Mouse (Mus musculus) stomach, postnatal 0 days (tissue): ENCODE data around the gene Mtln. TPM values are rescaled to one million over a fixed set of nuclear protein-coding genes. Genes with fewer than 3 reads are reported as not detected.
A peak's percentile ranks its signal among the peaks of the same experiment; 100 is the strongest.

ENCODE experiments used
- ATAC-seq: fragments of 200-750 bp; cut with Nextera tagmentation; 2 replicates; pipeline ENCODE4 v1.8.0; 2017; ENCODE audit not compliant: low FRiP score, low TSS enrichment
- DNase-seq: peaks from one replicate; pipeline ENCODE4 v3.0.0-alpha.2; 2016; ENCODE audit warnings: low spot score
- H3K27ac ChIP-seq: fragments of 300-500 bp; sonication (generic); replicated peaks from 2 replicates; pipeline ENCODE4 v1.5.1; 2014; ENCODE audit warnings: mild to moderate bottlenecking, control low read depth
- H3K27me3 ChIP-seq: fragments of 300-500 bp; sonication (generic); 2 replicates; pipeline ENCODE4 v1.6.1; 2014; ENCODE audit warnings: low read length; ENCODE audit not compliant: control insufficient read depth, insufficient read depth
- H3K36me3 ChIP-seq: fragments of 300-500 bp; sonication (generic); 2 replicates; pipeline ENCODE4 v1.6.1; 2014; ENCODE audit warnings: low read length, mixed read lengths; ENCODE audit not compliant: control insufficient read depth, insufficient read depth
- H3K4me1 ChIP-seq: fragments of 300-500 bp; sonication (generic); replicated peaks from 2 replicates; pipeline ENCODE4 v1.6.1; 2014; ENCODE audit warnings: antibody characterized with exemption; ENCODE audit not compliant: control insufficient read depth, insufficient read depth
- H3K4me2 ChIP-seq: fragments of 300-500 bp; sonication (generic); replicated peaks from 2 replicates; pipeline ENCODE4 v1.6.1; 2014; ENCODE audit warnings: low read depth, mild to moderate bottlenecking, control low read depth, moderate library complexity
- H3K4me3 ChIP-seq: fragments of 300-500 bp; sonication (generic); 2 replicates; pipeline ENCODE4 v1.5.1; 2014; ENCODE audit warnings: low read depth, low read length, control low read depth
- H3K9ac ChIP-seq: fragments of 300-500 bp; sonication (generic); 2 replicates; pipeline ENCODE4 v1.6.1; 2014; ENCODE audit warnings: mild to moderate bottlenecking, low read length, control low read depth, mixed read lengths
- H3K9me3 ChIP-seq: fragments of 300-500 bp; sonication (generic); 2 replicates; pipeline ENCODE4 v1.6.1; 2016; ENCODE audit warnings: low read length; ENCODE audit not compliant: control insufficient read depth
- CTCF ChIP-seq: IDR thresholded peaks from 2 replicates; pipeline ENCODE4 v1.5.1; 2016; ENCODE audit warnings: antibody characterized with exemption, low read depth, mild to moderate bottlenecking, moderate library complexity
- EP300 ChIP-seq: optimal IDR thresholded peaks from 2 replicates; pipeline ENCODE3; 2016; ENCODE audit warnings: antibody characterized with exemption
- WGBS: fragments of 180-500 bp; shearing (Covaris S2); extraction: QIAGEN DNeasy Blood & Tissue Kit; methylation state at CpG from one replicate; pipeline ENCODE4 v1.1.7; 2014; 5-methylcytosine and 5-hydroxymethylcytosine counted together
- polyA plus RNA-seq: library from polyadenylated mRNA; unstranded; fragments of >200 nt; fragmentation: Nextera tagmentation; extraction: Ambion mirVana; gene quantifications from 2 replicates; pipeline ENCODE4 v1.2.1, GENCODE M21; 2015

Gene Mtln
- 60.2 and 66.5 TPM in 2 replicates for polyA plus RNA-seq

DNA sequence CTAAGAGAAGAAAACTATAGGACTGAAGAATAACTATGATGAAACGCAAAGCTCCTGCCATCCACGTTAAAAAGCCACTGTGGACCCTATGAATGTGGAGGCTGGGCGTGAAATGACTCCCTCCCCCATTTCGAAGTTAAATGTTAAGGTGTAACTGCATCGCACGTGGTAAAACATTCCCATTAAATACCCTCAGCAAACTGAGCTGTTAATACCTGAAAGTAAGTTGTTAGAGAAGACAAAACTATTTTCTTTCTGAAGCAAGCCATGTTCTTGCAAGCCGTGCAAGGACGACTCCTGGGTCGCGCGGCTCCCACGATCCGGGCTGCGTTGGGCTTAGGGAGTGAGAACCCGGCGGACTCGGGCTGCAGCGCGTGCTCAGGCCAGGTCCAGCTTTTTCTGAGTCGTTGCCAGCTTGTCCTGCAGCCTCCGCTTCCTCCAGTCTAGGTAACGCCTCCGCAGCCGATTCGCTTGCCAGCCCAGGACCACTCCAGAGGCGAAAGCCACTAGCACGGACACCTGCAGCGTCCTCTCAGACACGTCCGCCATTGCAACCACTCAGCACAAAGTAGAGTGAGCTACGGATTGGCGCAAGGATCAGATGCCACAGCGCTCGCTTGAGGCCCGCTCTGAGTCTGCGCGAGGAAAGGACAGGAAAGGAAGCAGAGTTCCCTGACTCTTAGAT lies at the start of gene Mtln:
Gene Mtln, minus strand, starts transcription at position 570 of the 685 bp plus-strand sequence.
- H3K9ac ChIP-seq = peak within 1 kb of the TSS; percentile 76
- peak within 1 kb of the TSS; percentile 83 for H3K27ac ChIP-seq
- H3K4me2 ChIP-seq = peak within 1 kb of the TSS; percentile 69
- peak within 1 kb of the TSS; percentile 76 for H3K4me3 ChIP-seq
- peak; percentile 97 for ATAC-seq
- H3K36me3 ChIP-seq = no peaks in the 10 kb centered on the region
- TF ChIP-seq EP300 = no peak
- no peak for TF ChIP-seq CTCF
- no peaks in the 10 kb centered on the region for H3K9me3 ChIP-seq
- H3K4me1 ChIP-seq = 0 out of 2 replicates have a peak, but pooled peaks cover 4% of the 10 kb centered on the region
- H3K27me3 ChIP-seq = no peaks in the 10 kb centered on the region
- DNase-seq = peak; percentile 89
- WGBS = 1% methylated on average over 37 of the region's 37 CpGs

DNA sequence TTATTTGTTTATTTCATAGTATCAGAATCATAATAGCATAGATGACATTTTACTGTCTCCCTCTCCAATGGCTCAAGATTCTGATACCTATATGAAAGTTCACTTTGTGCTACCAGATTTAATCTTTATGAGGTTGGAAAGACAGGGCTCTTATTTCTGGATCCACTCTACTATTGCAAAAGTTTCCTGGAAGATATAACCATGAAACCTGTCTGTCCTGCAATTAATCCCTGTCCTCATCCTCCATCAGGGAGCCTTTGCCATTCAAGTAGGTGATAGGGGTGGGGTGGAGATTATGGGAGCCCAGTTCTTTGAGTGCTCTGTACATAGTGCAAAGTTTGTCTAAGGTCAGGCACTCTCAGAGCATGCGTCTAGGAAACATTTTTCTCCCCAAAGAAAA lies 49.1 kb upstream of the Mtln start:
- no peak for ATAC-seq
- H3K27me3 ChIP-seq = no peaks in the 10 kb centered on the region; the same call in 1 of the 2 replicates
- H3K4me2 ChIP-seq = no peak overlapping the region
- H3K9me3 ChIP-seq = no peaks in the 10 kb centered on the region
- no peaks in the 10 kb centered on the region for H3K36me3 ChIP-seq
- no peak for DNase-seq
- TF ChIP-seq EP300 (no peak), CTCF (no peak)
- H3K4me3 ChIP-seq = no peak overlapping the region
- H3K27ac ChIP-seq = no peak overlapping the region
- WGBS = 49% methylated on average over 1 of the region's 1 CpGs
- no peaks in the 10 kb centered on the region for H3K4me1 ChIP-seq
- no peak overlapping the region for H3K9ac ChIP-seq

DNA sequence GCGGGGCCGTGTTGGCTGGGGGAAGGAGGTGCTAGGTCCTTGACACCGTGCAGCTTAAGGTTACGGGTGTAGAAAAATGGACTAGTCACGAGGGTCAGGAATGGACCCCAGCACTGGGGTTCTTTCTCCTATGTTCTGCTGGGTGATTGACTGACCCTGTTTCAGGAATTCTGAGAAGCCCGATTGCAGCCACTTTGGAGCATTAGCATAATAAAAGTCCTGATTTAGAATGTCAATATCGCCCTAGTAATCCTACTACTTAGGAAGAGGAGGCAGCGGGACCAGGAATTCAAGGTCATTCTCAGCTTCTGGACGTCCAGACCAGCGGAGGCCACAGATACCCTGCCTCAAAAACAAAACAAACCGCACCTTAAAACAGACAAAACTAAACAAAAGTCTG lies 47.1 kb upstream of the Mtln start:
- no peak for TF ChIP-seq CTCF
- TF ChIP-seq EP300 = no peak
- no peak overlapping the region for H3K9ac ChIP-seq
- H3K4me3 ChIP-seq = no peak overlapping the region
- DNase-seq (no peak), ATAC-seq (no peak)
- H3K9me3 ChIP-seq = no peaks in the 10 kb centered on the region
- WGBS = 19% methylated on average over 11 of the region's 11 CpGs
- H3K27ac ChIP-seq = no peak overlapping the region
- no peak overlapping the region for H3K4me2 ChIP-seq
- no peaks in the 10 kb centered on the region for H3K36me3 ChIP-seq
- H3K27me3 ChIP-seq = no peaks in the 10 kb centered on the region; the same call in 1 of the 2 replicates
- no peaks in the 10 kb centered on the region for H3K4me1 ChIP-seq

DNA sequence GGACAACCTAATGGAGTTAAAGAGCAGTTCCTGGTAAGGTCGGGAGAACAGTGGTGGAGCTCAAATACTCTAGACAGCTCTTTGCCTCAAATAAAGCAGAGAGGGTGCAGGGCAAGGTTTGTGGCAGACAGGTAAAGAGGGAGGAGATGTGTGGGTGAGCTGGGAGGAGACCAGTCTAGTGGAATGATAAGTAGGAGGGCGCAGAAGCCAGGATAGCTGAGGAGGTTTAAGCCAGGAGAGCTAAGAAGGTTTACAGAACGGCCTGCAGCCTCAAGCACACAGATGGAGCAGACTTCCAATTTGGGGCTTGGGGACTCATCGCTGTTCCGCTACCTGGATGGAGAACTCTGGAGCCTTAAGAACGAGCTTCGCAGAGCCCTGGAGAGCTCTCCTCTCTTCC lies 46.3 kb upstream of the Mtln start, which contains the start of gene Acoxl:
Gene Acoxl, plus strand, starts transcription at position 301 of the 400 bp plus-strand sequence.
- Histone ChIP-seq H3K36me3 (no peaks in the 10 kb centered on the region), H3K27ac (no peak within 1 kb of the TSS), H3K9ac (no peak within 1 kb of the TSS), H3K4me1 (no peaks in the 10 kb centered on the region), H3K9me3 (no peaks in the 10 kb centered on the region), H3K27me3 (no peaks in the 10 kb centered on the region; the same call in 1 of the 2 replicates), H3K4me2 (no peak within 1 kb of the TSS), H3K4me3 (no peak within 1 kb of the TSS)
- DNase-seq (no peak), ATAC-seq (no peak)
- TF ChIP-seq CTCF = no peak
- TF ChIP-seq EP300 = no peak
- WGBS = 61% methylated on average over 7 of the region's 7 CpGs

DNA sequence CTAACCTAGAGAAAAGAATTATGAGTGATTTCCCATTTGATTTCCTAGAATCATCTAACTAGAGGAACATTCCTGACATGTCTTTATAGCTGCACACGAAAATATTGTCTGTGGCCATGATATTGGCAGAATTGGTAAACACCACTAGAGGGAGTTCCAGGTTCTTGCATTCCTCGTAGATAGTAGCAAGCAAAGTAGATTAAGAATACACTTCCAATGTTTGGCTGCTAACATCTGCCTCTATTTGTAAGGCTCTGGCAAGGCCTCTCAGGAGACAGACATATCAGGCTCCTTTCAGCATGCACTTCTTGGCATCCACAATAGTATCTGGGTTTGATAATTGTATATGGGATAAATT lies 40.5 kb upstream of the Mtln start:
- WGBS = 14% methylated on average over 2 of the region's 2 CpGs
- no peak for DNase-seq
- ATAC-seq = no peak

More for the DNA sequence above, 40.5 kb upstream of the Mtln start:
- Histone ChIP-seq H3K27me3 (no peaks in the 10 kb centered on the region; the same call in 1 of the 2 replicates), H3K36me3 (no peaks in the 10 kb centered on the region), H3K27ac (no peak overlapping the region), H3K9me3 (no peaks in the 10 kb centered on the region), H3K4me3 (no peak overlapping the region), H3K4me2 (no peak overlapping the region), H3K9ac (no peak overlapping the region), H3K4me1 (no peaks in the 10 kb centered on the region)
- TF ChIP-seq CTCF (peak; percentile 75), EP300 (no peak)
